Mouse (Mus musculus): ENCODE data around the gene Lgmn. TPM values are rescaled to one million over a fixed set of nuclear protein-coding genes. Genes with fewer than 3 reads are reported as not detected.

The Lgmn gene
- total and polyA plus RNA-seq, 3 experiments = 116 to 133 (median 129) TPM

GRCm38 (mm10) chr12:102432238-102432637 lies 7.4 kb downstream of the Lgmn start:
- peak; percentile 79 for DNase-seq

DNA sequence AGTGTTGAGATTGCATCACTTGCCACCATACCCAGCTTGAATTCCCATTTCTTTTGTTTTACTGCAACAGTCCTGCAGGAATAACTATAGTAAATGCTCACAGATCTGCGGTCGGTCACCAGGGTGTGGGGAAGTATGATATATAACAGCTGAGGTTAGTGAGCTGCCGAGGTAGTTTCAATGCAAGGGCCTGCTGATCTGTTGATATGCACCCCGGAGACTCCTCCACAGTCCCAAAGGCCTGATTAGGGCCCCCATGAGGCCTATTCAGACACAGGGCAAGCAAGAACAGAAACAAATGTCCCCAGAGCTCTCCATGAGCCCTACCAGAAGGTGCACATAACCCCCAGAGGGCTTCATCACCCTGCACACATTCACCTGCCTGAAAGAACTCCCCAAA lies 9.4 kb downstream of the Lgmn start:
- DNase-seq = no peak

DNA sequence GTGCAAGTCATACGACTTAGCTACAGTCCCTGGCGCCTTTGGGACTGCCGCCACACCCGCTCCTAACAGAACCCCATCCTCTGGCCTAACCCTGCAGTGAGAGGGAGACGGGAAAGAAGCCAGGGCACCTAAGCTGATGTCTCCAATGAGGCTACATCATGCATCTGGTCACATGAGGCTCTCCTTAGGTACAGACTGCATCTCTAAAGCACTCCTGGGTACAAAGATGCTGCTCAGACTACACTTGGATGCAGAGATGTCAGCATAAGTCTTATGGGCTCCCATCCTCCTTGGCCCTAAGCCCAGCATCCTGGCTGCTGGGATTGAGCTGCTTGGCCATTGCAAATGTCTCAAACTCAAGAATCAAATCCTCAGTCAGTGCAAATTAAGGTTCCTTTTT lies 10.0 kb downstream of the Lgmn start:
- DNase-seq = no peak

DNA sequence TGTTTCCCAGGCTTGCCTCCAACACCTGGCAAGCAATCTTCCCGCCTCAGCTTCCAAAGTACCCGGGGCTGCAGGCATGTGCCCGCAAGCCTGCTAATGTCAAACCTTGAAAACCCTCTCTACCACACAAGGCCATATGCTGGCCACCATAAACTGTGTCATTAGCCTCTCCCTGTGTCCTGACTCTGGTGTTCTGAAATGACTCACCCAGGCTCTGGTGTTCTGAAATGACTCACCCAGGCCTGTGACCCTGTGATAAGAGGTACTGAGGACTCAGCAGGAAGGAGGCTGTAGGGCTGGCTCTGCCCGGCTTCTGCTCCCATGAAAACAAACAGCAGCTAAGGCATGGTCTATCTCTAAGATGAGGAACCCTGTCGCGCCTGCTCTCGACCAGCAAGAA lies 13.3 kb downstream of the Lgmn start:
- peak; percentile 77 for DNase-seq

DNA sequence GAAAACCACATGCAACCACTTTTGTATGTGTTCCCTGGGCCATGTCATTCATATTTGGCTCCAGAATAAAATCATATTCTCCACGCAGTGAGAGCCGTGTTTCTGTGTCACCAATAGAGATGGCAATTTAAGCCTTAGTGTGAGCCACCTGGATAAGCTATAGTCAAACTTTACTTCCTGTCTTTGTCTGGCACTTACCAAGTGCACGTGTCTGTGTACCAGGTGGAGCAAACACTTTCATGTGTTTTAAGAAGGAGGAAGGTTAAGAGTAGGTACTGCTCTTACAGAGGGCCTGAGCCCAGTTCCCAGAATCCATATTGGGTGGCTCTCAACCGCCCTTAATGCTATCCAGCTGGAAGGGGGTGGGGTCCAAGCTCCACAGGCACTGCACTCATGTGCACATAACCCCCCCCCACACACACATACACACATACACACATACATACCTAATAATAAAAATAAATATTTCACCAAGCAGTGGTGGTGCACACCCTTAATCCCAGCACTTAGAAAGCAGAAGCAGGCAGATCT lies 14.5 kb downstream of the Lgmn start:
- DNase-seq = no peak

- no peak for DNase-seq
Measured at GRCm38 (mm10) chr12:102424456-102424855, 15.2 kb downstream of the Lgmn start.

DNA sequence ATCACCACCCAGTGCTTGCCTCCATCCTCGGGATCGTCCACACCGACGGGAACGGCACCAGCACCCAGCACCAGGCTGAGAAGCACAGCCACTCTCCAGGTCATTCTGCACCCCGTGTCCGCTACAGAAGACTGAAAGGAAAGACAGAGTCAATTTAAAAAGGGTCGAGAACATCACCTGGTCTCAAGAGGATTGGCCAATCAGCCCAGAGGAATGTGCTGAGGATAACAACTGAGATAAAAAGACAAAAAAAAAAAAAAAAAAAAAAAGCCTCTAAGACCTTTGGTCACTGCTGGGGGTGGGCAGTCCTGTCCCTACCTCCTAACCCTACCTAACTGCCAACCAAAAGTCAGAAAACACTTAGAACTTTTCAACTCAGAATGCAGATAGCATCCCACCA lies 16.0 kb downstream of the Lgmn start:
- no peak for DNase-seq

- no peak for DNase-seq
Measured at GRCm38 (mm10) chr12:102422623-102423320, 16.8 kb downstream of the Lgmn start.

DNA sequence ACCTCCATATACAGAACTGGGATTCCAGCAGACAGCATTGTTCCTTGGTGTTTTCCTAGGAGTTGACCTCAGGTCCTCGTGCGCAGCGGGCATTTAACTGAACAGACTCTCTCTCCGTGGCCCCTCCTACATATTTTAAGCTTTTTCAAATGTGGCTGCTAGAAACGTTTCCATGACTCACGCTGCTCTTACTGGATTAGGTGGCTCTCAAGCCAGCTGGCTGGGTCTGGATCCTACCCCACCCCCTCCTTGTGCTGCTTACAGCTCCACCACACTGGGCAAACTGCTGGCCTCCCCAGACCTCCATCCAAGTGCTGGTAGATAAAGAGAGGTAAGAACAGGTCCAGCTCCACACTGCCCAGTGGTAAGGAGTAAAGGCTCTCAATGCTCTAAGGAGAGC lies 17.5 kb downstream of the Lgmn start:
- peak; percentile 78 for DNase-seq

DNA sequence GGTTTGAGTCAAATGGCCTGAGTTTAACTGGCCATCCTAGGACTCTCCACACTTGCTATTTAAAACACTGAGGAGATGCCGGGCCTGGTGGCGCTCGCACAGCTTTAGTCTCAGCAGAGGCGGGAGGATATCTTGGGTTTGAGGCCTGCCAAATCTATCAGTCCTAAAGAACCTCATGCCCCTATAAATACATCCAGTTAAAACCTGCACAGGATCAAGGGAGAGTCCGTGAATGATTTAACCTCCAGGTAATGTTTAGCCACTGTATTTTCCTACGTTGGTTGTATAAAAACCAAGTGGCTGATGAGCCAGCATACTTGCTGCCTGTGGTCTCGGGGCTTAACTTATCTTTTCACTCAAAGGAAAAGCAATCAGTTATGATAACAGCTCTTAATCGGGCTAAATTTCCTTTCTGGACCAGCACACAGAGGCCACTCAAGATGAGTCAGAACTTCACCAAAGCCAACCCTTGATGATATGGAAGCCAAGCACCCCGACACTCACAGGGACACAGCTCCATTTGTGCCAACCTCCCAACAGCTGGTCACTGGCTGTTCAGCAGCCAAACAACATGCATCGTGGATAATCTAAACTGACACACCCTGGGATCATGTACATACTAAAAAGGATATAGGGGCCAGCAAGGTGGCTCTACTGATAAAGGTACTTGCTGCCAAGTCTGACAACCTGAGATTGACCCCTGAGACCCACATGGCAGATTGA lies 19.3 kb downstream of the Lgmn start:
- no peak for DNase-seq

- no peak for DNase-seq
Measured at GRCm38 (mm10) chr12:102419544-102419943, 20.1 kb downstream of the Lgmn start.

- DNase-seq = no peak
Measured at GRCm38 (mm10) chr12:102417701-102418100, 21.9 kb downstream of the Lgmn start.

GRCm38 (mm10) chr12:102416955-102417510 lies 22.6 kb downstream of the Lgmn start:
- no peak for DNase-seq

GRCm38 (mm10) chr12:102416391-102416837 lies 23.2 kb downstream of the Lgmn start:
- no peak for DNase-seq

- DNase-seq = no peak
Measured at GRCm38 (mm10) chr12:102414686-102415085, 24.9 kb downstream of the Lgmn start.

DNA sequence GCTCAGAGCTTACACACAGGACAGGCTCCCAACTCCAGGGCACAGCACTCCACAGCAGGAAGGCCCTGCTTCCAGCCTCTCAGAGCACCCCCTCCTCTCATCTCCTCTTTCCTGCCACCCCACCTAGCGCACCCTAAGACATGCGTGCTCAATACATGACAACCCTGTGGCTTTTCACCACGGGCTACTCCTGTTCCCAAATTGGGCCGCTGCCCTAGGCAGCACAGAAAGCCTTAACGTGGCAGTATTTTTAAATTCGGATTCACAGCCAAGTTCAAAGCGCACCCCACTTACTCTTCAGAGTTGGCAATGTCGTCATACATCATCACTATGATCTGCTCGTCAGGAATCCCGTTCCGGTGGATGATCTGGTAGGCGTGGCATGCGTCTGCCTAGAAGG lies 26.4 kb downstream of the Lgmn start:
- no peak for DNase-seq

DNA sequence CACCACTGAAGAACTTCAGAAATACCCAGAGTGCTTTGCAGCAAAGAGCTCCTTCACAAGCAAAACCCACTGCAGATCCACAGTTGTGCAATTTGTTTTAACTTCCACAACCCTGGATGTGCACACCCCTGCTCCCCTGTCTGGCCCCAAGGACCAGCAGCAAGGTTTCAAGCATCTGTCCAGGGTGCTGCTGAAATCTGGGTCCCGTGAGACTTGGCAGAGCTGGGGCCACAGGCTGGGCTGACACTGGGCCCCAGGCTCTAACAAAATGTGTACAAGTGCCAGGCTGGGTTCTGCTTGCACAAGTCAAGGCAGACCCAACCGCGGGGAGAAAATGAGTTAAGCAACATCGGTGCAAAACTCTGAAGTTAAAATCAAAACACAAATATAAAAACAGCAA lies 41.0 kb downstream of the Lgmn start:
- DNase-seq = no peak

DNA sequence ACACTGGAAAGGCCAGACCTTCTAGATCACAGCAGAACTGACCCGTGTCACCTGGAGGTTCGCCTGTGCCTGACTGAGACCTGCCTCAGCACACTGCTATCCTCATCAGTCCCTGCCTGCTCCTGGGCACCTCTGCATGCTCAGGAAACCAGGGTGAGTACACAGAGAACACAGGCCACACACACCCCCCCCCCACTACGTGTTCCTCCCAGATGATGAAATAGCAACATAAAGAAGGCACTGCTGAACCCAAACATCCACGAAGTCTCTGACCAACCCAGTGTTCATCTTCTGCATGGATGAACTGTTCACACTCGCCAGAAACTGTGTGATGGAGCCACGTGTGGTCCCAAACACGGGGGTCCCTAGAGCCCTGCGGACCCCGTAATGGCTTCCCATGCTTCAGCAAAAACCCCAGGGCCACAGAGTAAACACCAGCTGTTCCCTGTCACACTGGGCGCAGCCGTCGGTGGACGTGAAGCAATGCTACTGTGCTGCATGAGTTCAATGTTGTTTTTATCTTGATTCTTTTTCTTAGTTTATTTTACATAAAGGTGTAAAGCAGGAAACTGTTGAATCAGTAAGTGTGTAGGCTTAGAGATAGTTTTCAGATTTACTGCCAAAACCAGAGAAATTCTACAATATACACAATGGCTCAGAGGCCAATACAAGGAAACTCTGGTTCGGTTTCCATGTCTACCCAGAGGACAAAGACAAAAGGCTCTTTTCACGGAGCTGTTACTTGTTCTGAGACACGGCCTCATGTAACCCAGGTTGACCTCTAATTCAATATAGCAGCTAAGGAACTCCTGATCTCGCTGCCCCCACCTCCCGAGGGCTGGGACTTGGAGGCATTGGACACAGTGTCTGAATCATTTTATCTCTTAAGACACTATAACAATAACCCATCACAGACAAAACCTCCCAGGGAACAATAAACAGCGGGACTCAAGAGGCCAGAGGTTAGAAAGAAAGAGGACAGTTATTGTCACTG lies 43.3 kb downstream of the Lgmn start:
- no peak for DNase-seq

DNA sequence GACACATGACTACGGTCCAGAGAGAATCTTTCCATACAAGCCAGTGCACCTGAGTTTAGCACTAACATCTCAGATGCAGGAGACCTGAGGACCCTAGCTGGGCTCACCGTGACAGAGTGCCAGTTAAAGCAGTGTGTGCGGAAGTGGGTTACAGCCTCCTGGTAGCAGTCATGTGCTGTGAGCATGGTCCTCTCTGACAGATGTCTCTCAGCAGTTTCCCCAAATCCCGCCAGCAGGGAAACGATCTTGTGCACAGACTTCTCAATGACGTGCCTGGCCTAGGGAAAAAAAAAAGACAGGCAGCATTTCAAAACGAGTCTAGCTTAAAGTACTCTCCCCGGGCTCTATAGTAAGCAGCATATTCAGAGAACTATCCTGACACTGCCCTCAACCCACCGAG lies 44.1 kb downstream of the Lgmn start:
- no peak for DNase-seq

GRCm38 (mm10) chr12:102394496-102394895 lies 45.1 kb downstream of the Lgmn start:
- DNase-seq = no peak

GRCm38 (mm10) chr12:102391982-102392381 lies 47.6 kb downstream of the Lgmn start:
- DNase-seq = no peak

DNA sequence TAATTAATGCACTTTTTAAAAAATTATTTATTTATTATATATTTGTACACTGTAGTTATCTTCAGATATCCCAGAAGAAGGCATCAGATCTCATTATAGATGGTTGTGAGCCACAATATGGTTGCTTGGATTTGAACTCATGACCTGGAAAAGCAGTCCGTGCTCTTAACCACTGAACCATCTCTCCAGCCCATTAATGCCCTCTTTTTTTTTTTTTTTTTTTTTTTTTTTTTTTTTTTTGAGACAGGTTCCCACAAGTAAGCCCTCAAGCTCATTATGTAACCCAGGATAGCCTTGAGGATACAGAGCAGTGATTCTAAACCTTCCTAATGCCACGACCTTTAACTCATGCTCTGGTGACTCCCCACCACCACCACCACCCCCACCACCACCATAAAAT lies 48.5 kb downstream of the Lgmn start:
- no peak for DNase-seq
